Mouse (Mus musculus) gastrocnemius, postnatal 4 days (tissue): ENCODE data around the gene Sf3a2. TPM values are rescaled to one million over a fixed set of nuclear protein-coding genes. Genes with fewer than 3 reads are reported as not detected.

Experiments
- DNase-seq, 2 experiments: peaks; one replicate each; pipeline ENCODE4 v3.0.0; 2021 to 2022; ENCODE audit warnings: low spot score in 2 of 2, mixed read lengths in 2 of 2
- microRNA-seq: library from miRNA; unstranded; fragments of <30 nt; microRNA quantifications from one replicate; pipeline ENCODE4 v1.2.0, GENCODE M21; 2021
- total RNA-seq, 2 experiments: library from RNA; stranded (reverse); gene quantifications; 2 replicates each; pipeline ENCODE4 v1.2.3; 2021

Sf3a2 gene
- total RNA-seq, 2 experiments from 2014 or later, result 47.1 to 55.8 TPM

- no peak for DNase-seq
These were observed 46.0 kb downstream of the Sf3a2 start, which contains the start of gene Lingo3 for GRCm38 (mm10) chr10:80843931-80844547. TSS of gene Lingo3 (minus strand) at chr10:80844039.

DNA sequence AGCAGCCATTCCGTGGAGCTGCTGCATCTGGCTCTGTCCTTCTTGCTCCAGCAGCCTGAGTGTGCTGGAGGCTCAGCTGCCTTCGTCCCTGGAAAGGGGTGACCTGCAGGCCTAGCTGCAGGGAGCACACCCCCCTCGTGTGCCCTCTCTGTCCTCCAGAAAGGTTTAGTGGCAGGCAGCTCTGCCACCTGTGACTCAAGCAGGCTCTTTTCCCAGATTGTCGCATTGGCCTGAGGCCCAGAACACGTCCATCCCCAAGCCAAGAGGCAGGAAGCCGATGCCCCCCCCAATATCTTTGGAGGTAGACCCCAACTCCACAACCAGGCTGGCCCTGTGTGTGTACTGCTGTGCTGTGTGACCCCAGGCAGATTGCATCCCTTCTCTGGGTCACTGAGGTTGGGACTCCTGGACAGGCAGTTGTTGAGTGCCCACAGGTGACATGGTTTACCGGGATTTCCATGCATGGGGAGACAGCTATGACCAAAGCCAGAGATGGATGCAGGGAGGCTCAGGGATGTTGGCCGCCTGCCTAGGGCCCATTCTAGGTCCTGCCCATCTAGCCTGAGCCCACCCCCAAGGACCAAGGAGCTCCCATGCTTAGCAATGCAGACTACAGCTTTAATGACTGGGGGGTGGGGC is 47.2 kb downstream of the Sf3a2 start:
- no peak for DNase-seq

- DNase-seq, result no peak
These were observed 47.7 kb downstream of the Sf3a2 start for GRCm38 (mm10) chr10:80845732-80846131.

- peak in 1 of 2 experiments; percentile 40 for DNase-seq
These were observed 50.6 kb downstream of the Sf3a2 start for GRCm38 (mm10) chr10:80848571-80848970.

Small RNA genes lying within 50 kb of the gene (microRNA-seq; reads per million reads assigned to microRNA genes)
- 1.7 reads per million for gene Mir1982

Other genes with a start within 250 kb of the Sf3a2 start
- 10 to 100 TPM; 22.0 to 24.9 TPM for gene Rexo1, start 236.6 kb upstream of the Sf3a2 start, total RNA-seq
- gene Klf16, start 220.9 kb upstream of the Sf3a2 start, total RNA-seq, result 1 to 10 TPM; 7.5 to 8.5 TPM
- gene Abhd17a, start 207.9 kb upstream of the Sf3a2 start, total RNA-seq, result 10 to 100 TPM; 79.7 to 81.6 TPM
- 10 to 100 TPM; 27.4 to 27.9 TPM for gene Scamp4, start 195.3 kb upstream of the Sf3a2 start, total RNA-seq
- 1 to 10 TPM; 3.0 to 3.2 TPM for gene Adat3, start 195.3 kb upstream of the Sf3a2 start, total RNA-seq
- gene Gm49322, start 192.2 kb upstream of the Sf3a2 start, total RNA-seq, result 1 to 10 TPM; 1.1 to 1.7 TPM
- 100 to 1,000 TPM; 167 to 169 TPM for gene Csnk1g2, start 175.4 kb upstream of the Sf3a2 start, total RNA-seq
- 10 to 100 TPM; 50.7 to 50.8 TPM for gene Btbd2, start 141.1 kb upstream of the Sf3a2 start, total RNA-seq
- gene Mknk2, start 120.1 kb upstream of the Sf3a2 start, total RNA-seq, result 100 to 1,000 TPM; 170 to 176 TPM
- 10 to 100 TPM; 24.0 to 25.4 TPM for gene Mob3a, start 96.2 kb upstream of the Sf3a2 start, total RNA-seq
- 1 to 10 TPM; 8.3 to 8.4 TPM for gene Izumo4, start 96.0 kb upstream of the Sf3a2 start, total RNA-seq
- 10 to 100 TPM; 52.1 to 58.7 TPM for gene Ap3d1, start 55.9 kb upstream of the Sf3a2 start, total RNA-seq
- gene Dot1l, start 43.0 kb upstream of the Sf3a2 start, total RNA-seq, result 10 to 100 TPM; 50.5 to 61.2 TPM
- gene Plekhj1, start 428 bp downstream of the Sf3a2 start, total RNA-seq, result 10 to 100 TPM; 41.7 to 43.0 TPM
- gene Amh, start 7.0 kb downstream of the Sf3a2 start, total RNA-seq, result under 1 TPM; 0.86 to 0.93 TPM
- 100 to 1,000 TPM; 199 to 230 TPM for gene Jsrp1, start 15.3 kb downstream of the Sf3a2 start, total RNA-seq
- gene Oaz1, start 28.5 kb downstream of the Sf3a2 start, total RNA-seq, result 100 to 1,000 TPM; 785 to 853 TPM
- 10 to 100 TPM; 21.5 to 22.1 TPM for gene Lingo3, start 45.8 kb downstream of the Sf3a2 start, total RNA-seq
- 10 to 100 TPM; 53.7 to 54.2 TPM for gene Lsm7, start 57.0 kb downstream of the Sf3a2 start, total RNA-seq
- 10 to 100 TPM; 30.9 to 38.6 TPM for gene Sppl2b, start 57.1 kb downstream of the Sf3a2 start, total RNA-seq
- gene Tmprss9, start 73.7 kb downstream of the Sf3a2 start, total RNA-seq, result under 1 TPM in 1 of 2 experiments, not detected in 1; 0.10 TPM
- 100 to 1,000 TPM; 120 to 134 TPM for gene Timm13, start 102.8 kb downstream of the Sf3a2 start, total RNA-seq
- 10 to 100 TPM; 46.8 to 50.5 TPM for gene Lmnb2, start 120.0 kb downstream of the Sf3a2 start, total RNA-seq
- gene Gadd45b, start 131.9 kb downstream of the Sf3a2 start, total RNA-seq, result 10 to 100 TPM; 13.5 to 16.3 TPM
- 1 to 10 TPM; 1.9 to 2.0 TPM for gene Gng7, start 216.7 kb downstream of the Sf3a2 start, total RNA-seq
- gene Diras1, start 227.5 kb downstream of the Sf3a2 start, total RNA-seq, result under 1 TPM in 1 of 2 experiments, not detected in 1; 0.10 TPM
- 10 to 100 TPM; 11.2 to 11.9 TPM for gene Slc39a3, start 239.2 kb downstream of the Sf3a2 start, total RNA-seq